Mouse (Mus musculus) hindbrain, embryonic 14.5 days (tissue): Measurements from ENCODE around the gene Rtraf. TPM values are rescaled to one million over a fixed set of nuclear protein-coding genes. Genes with fewer than 3 reads are reported as not detected.

Experiments
- ATAC-seq: fragments of 200-750 bp; cut with Nextera tagmentation; 2 replicates; pipeline ENCODE4 v1.8.0; 2017; ENCODE audit warnings: moderate number of reproducible peaks, mild to moderate bottlenecking, moderate TSS enrichment, moderate library complexity; ENCODE audit not compliant: low FRiP score
- DNase-seq: peaks from one replicate; pipeline ENCODE4 v3.0.0-alpha.2; 2015; ENCODE audit warnings: low spot score
- H3K27ac ChIP-seq: fragments of 300-500 bp; sonication (generic); 2 replicates; pipeline ENCODE4 v1.5.1; 2014; ENCODE audit warnings: mild to moderate bottlenecking, moderate library complexity
- H3K27me3 ChIP-seq: fragments of 300-500 bp; sonication (generic); 2 replicates; pipeline ENCODE4 v1.6.1; 2014; ENCODE audit warnings: mild to moderate bottlenecking, low read length, mixed read lengths; ENCODE audit not compliant: control insufficient read depth, insufficient read depth
- H3K36me3 ChIP-seq: fragments of 300-500 bp; sonication (generic); replicated peaks from 2 replicates; pipeline ENCODE4 v1.6.1; 2014; ENCODE audit not compliant: control insufficient read depth, insufficient read depth
- H3K4me1 ChIP-seq: fragments of 300-500 bp; sonication (generic); replicated peaks from 2 replicates; pipeline ENCODE4 v1.6.1; 2014; ENCODE audit warnings: antibody characterized with exemption, low read length, mixed read lengths; ENCODE audit not compliant: control insufficient read depth, insufficient read depth
- H3K4me2 ChIP-seq: fragments of 300-500 bp; sonication (generic); replicated peaks from 2 replicates; pipeline ENCODE4 v1.6.1; 2014; ENCODE audit warnings: mild to moderate bottlenecking, moderate library complexity
- H3K4me3 ChIP-seq: fragments of 300-500 bp; sonication (generic); replicated peaks from 2 replicates; pipeline ENCODE4 v1.5.1; 2014; ENCODE audit warnings: mild to moderate bottlenecking, low read length
- H3K9ac ChIP-seq: fragments of 300-500 bp; sonication (generic); 2 replicates; pipeline ENCODE4 v1.6.1; 2014
- H3K9me3 ChIP-seq: fragments of 300-500 bp; sonication (generic); 2 replicates; pipeline ENCODE4 v1.6.1; 2016; ENCODE audit warnings: low read length; ENCODE audit not compliant: control insufficient read depth
- WGBS: fragments of 180-500 bp; shearing (Covaris S2); extraction: QIAGEN DNeasy Blood & Tissue Kit; methylation state at CpG from one replicate; pipeline ENCODE4 v1.1.7; 2014; 5-methylcytosine and 5-hydroxymethylcytosine counted together
- polyA plus RNA-seq: library from polyadenylated mRNA; unstranded; fragments of >200 nt; fragmentation: Nextera tagmentation; extraction: Ambion mirVana; gene quantifications from 2 replicates; pipeline ENCODE4 v1.2.1, GENCODE M21; 2014

Gene Rtraf
- polyA plus RNA-seq, 1 experiment from 2014 or later = 182 TPM

GRCm38 (mm10) chr14:19839600-19840332 lies 16.1 kb upstream of the Rtraf start:
- Histone ChIP-seq H3K9me3 (no peaks in the 10 kb centered on the region), H3K27ac (no peak overlapping the region), H3K36me3 (no peaks in the 10 kb centered on the region), H3K4me2 (peak overlapping the region; percentile 46), H3K9ac (peak overlapping the region; percentile 44), H3K4me1 (no peaks in the 10 kb centered on the region), H3K4me3 (no peak overlapping the region; the same call in 1 of the 2 replicates), H3K27me3 (no peaks in the 10 kb centered on the region)
- DNase-seq = peak; percentile 83
- ATAC-seq = peak; percentile 83
- WGBS = 25% methylated on average over 15 of the region's 15 CpGs

- Histone ChIP-seq H3K9me3 (no peaks in the 10 kb centered on the region), H3K4me3 (no peak overlapping the region), H3K27me3 (no peaks in the 10 kb centered on the region), H3K4me1 (no peaks in the 10 kb centered on the region), H3K9ac (no peak overlapping the region), H3K36me3 (no peaks in the 10 kb centered on the region), H3K27ac (no peak overlapping the region), H3K4me2 (no peak overlapping the region)
- DNase-seq (no peak), ATAC-seq (no peak)
- WGBS = 90% methylated on average over 3 of the region's 3 CpGs
Observed at GRCm38 (mm10) chr14:19836289-19836688, 12.7 kb upstream of the Rtraf start.

- Histone ChIP-seq H3K36me3 (peaks cover 14% of the 10 kb centered on the region), H3K9ac (peak overlapping the region; percentile 31; the same call in 1 of the 2 replicates), H3K9me3 (no peaks in the 10 kb centered on the region), H3K27me3 (no peaks in the 10 kb centered on the region), H3K27ac (peak overlapping the region; percentile 88), H3K4me1 (peaks cover 25% of the 10 kb centered on the region), H3K4me3 (no peak overlapping the region), H3K4me2 (peak overlapping the region; percentile 24; the same call in 1 of the 2 replicates)
- WGBS = 18% methylated on average over 11 of the region's 11 CpGs
- ATAC-seq (no peak), DNase-seq (peak; percentile 71)
Observed at GRCm38 (mm10) chr14:19825481-19825880, 1.9 kb upstream of the Rtraf start.

GRCm38 (mm10) chr14:19821686-19822085 lies 1.9 kb downstream of the Rtraf start:
- Histone ChIP-seq H3K4me1 (peaks cover 29% of the 10 kb centered on the region), H3K27ac (no peak overlapping the region), H3K9me3 (no peaks in the 10 kb centered on the region), H3K4me2 (no peak overlapping the region), H3K27me3 (no peaks in the 10 kb centered on the region), H3K36me3 (peaks cover 39% of the 10 kb centered on the region), H3K4me3 (no peak overlapping the region), H3K9ac (no peak overlapping the region)
- WGBS = 98% methylated on average over 5 of the region's 5 CpGs
- ATAC-seq (no peak), DNase-seq (no peak)

- ATAC-seq (no peak), DNase-seq (peak; percentile 95)
- H3K4me1 ChIP-seq = peaks cover 11% of the 10 kb centered on the region
- H3K9me3 ChIP-seq = no peaks in the 10 kb centered on the region
- peaks cover 76% of the 10 kb centered on the region for H3K36me3 ChIP-seq
- WGBS = 20% methylated on average over 1 of the region's 1 CpGs
- no peak overlapping the region for H3K4me3 ChIP-seq
- H3K4me2 ChIP-seq = no peak overlapping the region
- no peaks in the 10 kb centered on the region for H3K27me3 ChIP-seq
- H3K9ac ChIP-seq = no peak overlapping the region
- H3K27ac ChIP-seq = no peak overlapping the region
Observed at GRCm38 (mm10) chr14:19817949-19818348, 5.7 kb downstream of the Rtraf start.

- no peak overlapping the region for H3K4me2 ChIP-seq
- no peak for ATAC-seq
- H3K36me3 ChIP-seq = peaks cover 68% of the 10 kb centered on the region
- no peak overlapping the region for H3K9ac ChIP-seq
- 92% methylated on average over 2 of the region's 2 CpGs for WGBS
- no peak for DNase-seq
- no peaks in the 10 kb centered on the region for H3K4me1 ChIP-seq
- H3K27me3 ChIP-seq = no peaks in the 10 kb centered on the region
- no peak overlapping the region for H3K27ac ChIP-seq
- H3K9me3 ChIP-seq = no peaks in the 10 kb centered on the region
- no peak overlapping the region for H3K4me3 ChIP-seq
Observed at GRCm38 (mm10) chr14:19813061-19813460, 10.6 kb downstream of the Rtraf start.

GRCm38 (mm10) chr14:19809934-19810333 lies 13.7 kb downstream of the Rtraf start:
- Histone ChIP-seq H3K4me3 (no peak overlapping the region), H3K9me3 (no peaks in the 10 kb centered on the region), H3K27me3 (no peaks in the 10 kb centered on the region), H3K36me3 (peaks cover 48% of the 10 kb centered on the region), H3K9ac (no peak overlapping the region), H3K27ac (no peak overlapping the region), H3K4me1 (no peaks in the 10 kb centered on the region), H3K4me2 (no peak overlapping the region)
- DNase-seq (no peak), ATAC-seq (no peak)
- WGBS = 70% methylated on average over 10 of the region's 10 CpGs

GRCm38 (mm10) chr14:19807858-19808257 lies 15.8 kb downstream of the Rtraf start:
- WGBS = 98% methylated on average over 2 of the region's 2 CpGs
- H3K9me3 ChIP-seq = no peaks in the 10 kb centered on the region
- H3K9ac ChIP-seq = no peak overlapping the region
- peaks cover 27% of the 10 kb centered on the region for H3K36me3 ChIP-seq
- ATAC-seq (no peak), DNase-seq (no peak)
- no peaks in the 10 kb centered on the region for H3K4me1 ChIP-seq
- H3K4me3 ChIP-seq = no peak overlapping the region
- no peak overlapping the region for H3K4me2 ChIP-seq
- no peak overlapping the region for H3K27ac ChIP-seq
- no peaks in the 10 kb centered on the region for H3K27me3 ChIP-seq

- WGBS = 79% methylated on average over 3 of the region's 3 CpGs
Observed at GRCm38 (mm10) chr14:19807339-19807738, 16.3 kb downstream of the Rtraf start.

More at GRCm38 (mm10) chr14:19807339-19807738, 16.3 kb downstream of the Rtraf start:
- DNase-seq = no peak
- Histone ChIP-seq H3K4me1 (no peaks in the 10 kb centered on the region), H3K9ac (no peak overlapping the region), H3K27ac (no peak overlapping the region), H3K9me3 (no peaks in the 10 kb centered on the region), H3K4me2 (no peak overlapping the region), H3K27me3 (no peaks in the 10 kb centered on the region), H3K36me3 (peaks cover 22% of the 10 kb centered on the region), H3K4me3 (no peak overlapping the region)
- ATAC-seq = no peak
